ENCODE assay signal across 15 mouse cellular contexts in the genomic region with DNA sequence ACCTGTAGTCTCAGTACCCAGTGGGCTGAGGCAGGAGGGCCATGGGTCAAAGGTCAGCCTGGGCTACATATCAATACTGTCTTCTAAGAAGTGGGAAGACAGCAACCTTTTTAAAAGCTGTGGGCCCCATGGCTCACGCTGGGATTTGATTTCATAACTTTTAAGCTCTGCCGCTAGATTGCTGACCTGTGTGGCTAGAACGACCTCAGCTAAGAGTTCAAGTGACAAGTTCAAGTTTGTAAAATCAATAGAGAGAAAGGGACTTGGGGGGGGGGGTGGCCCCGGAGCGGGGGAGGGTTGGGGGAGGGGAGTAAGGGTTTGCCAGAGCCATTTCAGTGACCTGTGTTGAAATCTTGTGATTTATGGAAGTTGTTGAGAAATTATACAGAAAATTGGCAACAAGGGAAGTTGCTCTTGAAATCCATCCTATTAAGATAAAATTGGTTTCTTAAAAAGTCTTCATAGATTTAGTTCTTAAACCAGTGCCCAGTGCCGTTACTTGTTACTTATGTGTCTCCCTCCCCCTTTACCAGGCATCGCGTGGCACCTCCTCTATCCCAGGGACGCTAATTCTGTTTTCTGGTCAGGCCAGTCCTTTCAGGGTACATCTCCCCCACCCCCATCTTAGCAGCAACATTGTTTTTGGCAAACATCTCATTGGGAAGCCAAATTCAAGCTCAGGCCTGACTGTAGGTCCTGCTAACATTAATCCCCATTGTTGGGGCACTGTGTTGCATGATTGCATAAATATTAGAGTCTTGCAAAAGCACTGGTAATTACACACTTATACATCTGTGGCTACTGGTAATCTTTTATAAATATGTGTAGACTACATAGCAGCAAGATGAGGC.
A peak's percentile ranks its signal among the peaks of the same experiment; 100 is the strongest.
DNase-seq lines count a peak whose midpoint lies in the region; ATAC-seq and TF ChIP-seq lines count a peak whose summit lies in the region.
"Had no signal": no experiment of that assay in that cellular context is flagged by ENCODE, and none has a peak within 500 bp of the region (broad histone marks: within the 10 kb centered on the region; RNA-seq: fewer than 3 reads in every experiment).

No protein-coding gene starts in this region.

- H3K9me3 ChIP-seq in kidney, embryonic 15.5 days (replicated peaks) = no peaks in the 10 kb centered on the region
- no peaks in the 10 kb centered on the region for H3K9me3 ChIP-seq in liver, postnatal 0 days (ENCODE audit: low read length)
- H3K9me3 ChIP-seq: embryonic facial prominence, embryonic 15.5 days had no signal

- no peaks in the 10 kb centered on the region for H3K27me3 ChIP-seq in kidney, embryonic 15.5 days
- no peaks in the 10 kb centered on the region for H3K27me3 ChIP-seq in liver, postnatal 0 days (ENCODE audit: insufficient read depth, low read length)
- H3K27me3 ChIP-seq: embryonic facial prominence, embryonic 15.5 days had no signal

- H3K36me3 ChIP-seq in kidney, embryonic 15.5 days = no peaks in the 10 kb centered on the region
- H3K36me3 ChIP-seq in liver, postnatal 0 days (replicated peaks; ENCODE audit: insufficient read depth, low read length) = no peaks in the 10 kb centered on the region
- H3K36me3 ChIP-seq: embryonic facial prominence, embryonic 15.5 days had no signal

- H3K27ac ChIP-seq in kidney, embryonic 15.5 days = no peak overlapping the region
- no peak overlapping the region for H3K27ac ChIP-seq in liver, postnatal 0 days (ENCODE audit: low read depth)
- H3K27ac ChIP-seq: liver, embryonic 14.5 days had no signal

- H3K9ac ChIP-seq in kidney, embryonic 15.5 days = no peak overlapping the region
- no peak overlapping the region for H3K9ac ChIP-seq in liver, postnatal 0 days (replicated peaks)
- H3K9ac ChIP-seq: embryonic facial prominence, embryonic 15.5 days; liver, embryonic 14.5 days had no signal

- TF ChIP-seq CTCF in liver, postnatal 0 days (IDR thresholded peaks at IDR 0.05; ENCODE audit: low read depth) = no peak

- no peak overlapping the region for H3K4me3 ChIP-seq in kidney, embryonic 15.5 days (replicated peaks)
- H3K4me3 ChIP-seq in liver, postnatal 0 days (ENCODE audit: low read depth, low read length) = no peak overlapping the region
- H3K4me3 ChIP-seq: embryonic facial prominence, embryonic 15.5 days had no signal

- WGBS in kidney, embryonic 15.5 days = 62% methylated on average over 9 of the region's 9 CpGs
- WGBS in liver, postnatal 0 days (ENCODE audit: insufficient replicate concordance) = 51% methylated on average over 9 of the region's 9 CpGs

- peaks cover 8% of the 10 kb centered on the region for H3K4me1 ChIP-seq in kidney, embryonic 15.5 days
- H3K4me1 ChIP-seq in liver, postnatal 0 days (ENCODE audit: insufficient read depth) = peaks cover 14% of the 10 kb centered on the region; the same call in 1 of the 2 replicates

- no peak for TF ChIP-seq EP300 in liver, postnatal 0 days (IDR thresholded peaks at IDR 0.05; ENCODE audit: low read depth)

- DNase-seq in adrenal gland, adult 8-10 months = peak; percentile 50
- DNase-seq in adrenal gland, adult 18-20 months (ENCODE audit: low spot score in 2 of 2) = no peak
- DNase-seq in kidney, postnatal 36 days = peak; percentile 21 to 38
- DNase-seq in liver, postnatal 0 days = no peak
- DNase-seq in right cerebral cortex, postnatal 10 days (ENCODE audit: low spot score in 2 of 2) = no peak
- DNase-seq in gastrocnemius, adult 8-10 months (ENCODE audit: low spot score in 2 of 2) = no peak
- DNase-seq: cerebellum, postnatal 25 days; gastrocnemius, postnatal 25 days; heart, postnatal 14 days; layer of hippocampus, adult 9-11 months had no signal

- ATAC-seq in kidney, embryonic 15.5 days (replicated peaks; ENCODE audit: low FRiP score) = no peak
- peak; percentile 31; the same call in 1 of the 2 replicates for ATAC-seq in liver, postnatal 0 days
- peak; percentile 42 for ATAC-seq in megakaryocyte progenitor cell, adult 5-6 weeks (replicated peaks; ENCODE audit: poor library complexity)
- ATAC-seq: forebrain, embryonic 16.5 days had no signal

- H3K4me2 ChIP-seq in kidney, embryonic 15.5 days = no peak overlapping the region
- H3K4me2 ChIP-seq in liver, postnatal 0 days (ENCODE audit: low read depth, low read length) = no peak overlapping the region
- H3K4me2 ChIP-seq: embryonic facial prominence, embryonic 15.5 days had no signal

Comparison
In these comparisons a context has a peak if more than half of its experiments do, and no peak if none do; other contexts are left out.
1. DNase-seq: peak in adrenal gland, adult 8-10 months (single experiment) and kidney, postnatal 36 days (2 of 2); none in adrenal gland, adult 18-20 months (0 of 2), liver, postnatal 0 days (single experiment), right cerebral cortex, postnatal 10 days (0 of 2) and gastrocnemius, adult 8-10 months (0 of 2).